Mouse (Mus musculus) cerebellum, adult 18-20 months (tissue): ENCODE measurements around the gene Dact2.

Source experiments
- DNase-seq, 2 experiments: peaks; one replicate each; pipeline ENCODE4 v3.0.0; 2021

Dact2 gene

GRCm38 (mm10) chr17:14204061-14204460 lies at the start of gene Dact2:
TSS of gene Dact2 (minus strand) at chr17:14204304.
- no peak for DNase-seq

- DNase-seq: no peak
Observed at GRCm38 (mm10) chr17:14252456-14252855, 48.4 kb upstream of the Dact2 start.

DNA sequence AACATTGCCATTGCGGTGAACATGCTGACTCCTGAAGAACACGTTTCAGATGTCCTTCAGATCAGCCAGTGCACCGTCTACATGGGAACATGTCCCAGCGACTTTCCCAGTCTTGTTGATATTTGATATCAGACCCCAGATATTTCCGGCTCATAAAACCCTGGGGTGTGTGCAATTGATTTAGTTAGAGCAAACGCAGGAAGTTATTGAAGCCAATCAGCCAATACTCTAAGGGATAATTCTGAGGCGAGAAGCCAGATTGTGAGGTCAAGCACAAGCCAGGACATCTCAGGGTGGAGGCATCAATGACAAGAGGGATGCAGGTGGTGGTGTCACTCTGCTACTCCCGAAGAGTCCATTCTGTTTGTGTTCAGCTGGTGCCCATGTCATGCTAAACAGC lies 46.3 kb upstream of the Dact2 start:
- no peak for DNase-seq

DNA sequence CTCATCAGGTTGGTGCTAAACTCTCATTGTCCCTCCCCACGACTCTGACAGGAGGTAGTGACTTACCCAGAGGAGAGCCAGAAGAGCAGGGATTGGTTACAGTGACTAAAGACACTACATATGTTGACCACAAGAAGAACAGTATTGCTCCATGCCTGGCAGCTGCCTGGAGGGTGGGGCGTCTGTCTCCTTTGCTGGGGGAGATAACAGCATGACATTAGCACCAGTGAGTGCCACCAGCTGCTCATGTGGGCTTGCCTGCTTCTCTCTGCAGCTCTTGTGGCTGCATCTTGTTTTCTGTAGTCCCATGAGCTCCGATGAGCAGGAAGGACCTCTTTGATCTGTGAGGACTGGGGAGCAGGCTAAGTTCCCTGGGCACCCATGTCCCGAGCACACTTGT lies 45.5 kb upstream of the Dact2 start:
- DNase-seq: no peak

GRCm38 (mm10) chr17:14247931-14248330 lies 43.8 kb upstream of the Dact2 start:
- DNase-seq: peak; percentile 25 to 28

DNA sequence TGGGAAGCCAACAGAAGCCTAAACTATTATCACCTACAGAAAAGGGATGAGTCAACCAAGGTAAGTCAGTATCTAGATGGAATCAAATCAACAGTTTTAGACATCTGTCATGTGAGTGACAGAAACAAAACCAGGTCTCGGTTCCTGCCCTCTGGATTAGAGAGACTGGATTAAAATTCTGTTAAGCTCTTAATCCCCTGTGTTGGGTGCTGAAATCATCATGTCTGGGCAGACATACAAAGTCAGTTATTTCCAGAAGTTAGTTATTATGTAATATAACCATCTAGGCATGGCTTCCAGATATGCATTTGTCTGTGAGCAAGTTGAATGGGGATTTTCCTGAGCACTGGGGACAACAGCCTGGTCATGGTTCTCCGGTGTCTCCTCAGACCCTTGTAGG lies 42.2 kb upstream of the Dact2 start:
- no peak for DNase-seq

DNA sequence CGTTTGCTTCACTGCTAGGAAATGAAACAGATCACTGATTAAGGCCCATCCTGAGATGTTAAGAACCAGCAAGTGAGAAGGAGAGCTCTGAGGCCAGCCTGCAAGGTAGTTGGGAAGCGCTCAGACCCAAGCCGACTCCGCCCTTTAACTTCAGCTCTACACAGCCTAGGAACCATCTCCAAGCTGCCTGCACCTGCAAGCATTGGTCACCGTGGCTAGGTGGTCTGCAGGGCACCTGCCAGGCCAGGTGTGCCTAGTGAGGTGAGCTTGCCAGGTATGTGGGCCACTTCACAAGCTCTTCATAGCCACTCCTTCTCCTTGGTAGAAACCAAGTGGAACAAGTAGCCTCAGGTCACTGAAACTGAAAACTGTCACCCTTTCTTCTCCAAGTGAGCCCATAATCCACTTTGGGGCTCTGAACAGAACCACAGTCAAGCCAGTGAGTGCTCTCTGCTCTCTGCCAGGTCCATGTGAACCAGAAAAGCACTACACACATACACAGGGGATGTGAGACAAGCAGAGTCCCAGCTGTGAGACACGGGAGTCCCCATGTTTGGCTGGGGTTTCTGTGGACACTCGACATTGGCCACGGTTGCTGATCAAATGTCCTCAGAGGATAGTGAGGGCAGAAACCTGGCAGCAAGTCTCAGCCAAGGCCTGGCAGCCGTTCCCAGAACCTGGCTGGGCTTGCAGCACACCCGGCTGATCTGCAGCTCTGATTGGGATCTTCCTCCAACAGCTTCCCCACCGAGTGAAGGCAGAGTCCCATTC lies 40.3 kb upstream of the Dact2 start:
- DNase-seq: peak; percentile 59 to 66

- DNase-seq: no peak
Observed at GRCm38 (mm10) chr17:14242634-14243033, 38.5 kb upstream of the Dact2 start.

DNA sequence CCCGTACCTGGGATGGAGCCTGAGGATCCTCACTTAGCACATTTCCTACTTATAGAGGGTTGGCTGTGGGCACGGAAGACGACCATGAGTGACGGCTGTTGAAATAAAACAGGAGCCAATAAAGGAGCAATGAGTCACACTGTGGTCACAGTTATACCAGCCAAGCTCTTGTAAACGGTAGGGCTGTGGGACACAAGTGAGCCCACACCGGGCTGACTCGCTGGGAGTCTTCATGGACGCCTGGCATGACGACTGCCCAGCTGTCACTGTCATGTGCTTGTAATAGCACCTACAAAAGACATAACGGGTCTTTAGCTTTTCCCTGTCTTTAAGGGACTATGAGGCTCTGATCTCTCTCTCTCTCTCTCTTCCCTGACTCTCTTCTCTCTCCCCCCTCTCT lies 35.9 kb upstream of the Dact2 start:
- DNase-seq: no peak

GRCm38 (mm10) chr17:14237134-14237533 lies 33.0 kb upstream of the Dact2 start:
- no peak for DNase-seq

DNA sequence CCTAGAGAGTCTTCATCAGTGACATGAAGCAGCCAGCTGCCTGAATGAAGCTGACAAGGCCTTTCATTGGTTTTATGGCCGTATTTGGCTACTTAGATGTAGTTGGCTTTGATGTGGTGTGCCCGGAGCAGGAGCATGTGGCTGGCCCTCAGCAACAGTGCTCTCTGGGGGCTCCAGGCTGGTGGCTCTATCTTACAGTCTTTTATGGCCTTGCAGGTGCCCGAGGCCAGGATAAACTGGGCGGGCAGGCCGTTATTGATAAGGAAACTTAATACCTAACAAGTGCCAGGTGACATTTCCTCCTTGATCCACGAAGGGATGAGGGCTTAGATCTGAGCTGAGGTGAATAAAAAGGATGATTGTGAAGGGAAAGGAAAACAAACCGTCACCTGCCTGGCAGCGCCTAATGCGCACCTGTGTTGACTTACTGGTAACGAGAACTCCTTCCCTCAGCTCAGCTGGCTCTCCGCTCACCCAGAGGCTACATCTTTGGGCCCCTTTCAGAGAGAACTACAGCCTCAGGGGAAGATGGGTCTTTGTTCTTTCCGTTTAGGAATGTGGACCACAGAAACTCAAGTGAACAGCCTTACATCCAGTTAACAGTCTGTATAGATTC lies 30.8 kb upstream of the Dact2 start:
- no peak for DNase-seq

- DNase-seq: no peak
Observed at GRCm38 (mm10) chr17:14233658-14234057, 29.6 kb upstream of the Dact2 start.

DNA sequence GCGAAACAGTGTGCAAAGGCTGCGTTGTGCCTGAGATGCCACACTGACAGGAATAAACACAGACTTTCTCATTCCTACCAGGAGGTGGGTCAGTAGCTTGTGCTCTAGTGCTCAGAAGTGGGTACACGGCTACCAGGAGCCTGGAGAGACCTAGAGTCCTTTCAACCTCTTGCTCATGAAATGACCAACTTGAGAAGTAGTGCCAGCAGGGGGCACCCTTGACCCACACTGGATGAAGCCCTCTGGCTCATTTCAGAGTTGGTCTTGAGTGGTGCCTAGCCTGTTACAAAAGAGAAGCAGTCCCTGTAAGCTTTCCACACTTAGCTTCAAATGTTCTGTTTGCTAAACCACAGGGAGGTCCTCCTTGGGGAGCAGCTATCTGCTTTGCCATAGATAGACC lies 28.5 kb upstream of the Dact2 start:
- DNase-seq: peak; percentile 47 to 71

- no peak for DNase-seq
Observed at GRCm38 (mm10) chr17:14230698-14231430, 26.8 kb upstream of the Dact2 start.

GRCm38 (mm10) chr17:14228381-14228780 lies 24.3 kb upstream of the Dact2 start:
- no peak for DNase-seq

DNA sequence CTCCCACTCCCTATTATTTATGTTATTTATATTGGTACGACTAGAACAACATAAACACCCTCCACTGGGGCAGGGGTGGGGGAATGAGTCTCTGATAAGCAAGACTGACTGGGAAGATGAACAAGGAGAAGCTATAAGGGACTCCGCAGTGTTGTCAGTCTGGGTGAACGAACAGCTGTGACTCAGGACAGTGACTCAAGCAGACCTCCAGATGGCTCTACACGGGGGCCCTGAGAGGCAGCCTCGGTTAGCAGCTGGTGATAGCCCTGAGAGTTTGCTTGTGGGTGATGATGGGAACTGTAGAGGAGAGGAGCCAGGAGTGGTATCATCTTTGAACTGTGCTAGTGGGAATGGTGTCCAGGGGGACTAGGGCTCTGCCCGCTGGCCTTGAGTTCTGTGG lies 23.5 kb upstream of the Dact2 start:
- no peak for DNase-seq

- DNase-seq: no peak
Observed at GRCm38 (mm10) chr17:14226778-14227177, 22.7 kb upstream of the Dact2 start.

- DNase-seq: no peak
Observed at GRCm38 (mm10) chr17:14225982-14226652, 22.0 kb upstream of the Dact2 start.

DNA sequence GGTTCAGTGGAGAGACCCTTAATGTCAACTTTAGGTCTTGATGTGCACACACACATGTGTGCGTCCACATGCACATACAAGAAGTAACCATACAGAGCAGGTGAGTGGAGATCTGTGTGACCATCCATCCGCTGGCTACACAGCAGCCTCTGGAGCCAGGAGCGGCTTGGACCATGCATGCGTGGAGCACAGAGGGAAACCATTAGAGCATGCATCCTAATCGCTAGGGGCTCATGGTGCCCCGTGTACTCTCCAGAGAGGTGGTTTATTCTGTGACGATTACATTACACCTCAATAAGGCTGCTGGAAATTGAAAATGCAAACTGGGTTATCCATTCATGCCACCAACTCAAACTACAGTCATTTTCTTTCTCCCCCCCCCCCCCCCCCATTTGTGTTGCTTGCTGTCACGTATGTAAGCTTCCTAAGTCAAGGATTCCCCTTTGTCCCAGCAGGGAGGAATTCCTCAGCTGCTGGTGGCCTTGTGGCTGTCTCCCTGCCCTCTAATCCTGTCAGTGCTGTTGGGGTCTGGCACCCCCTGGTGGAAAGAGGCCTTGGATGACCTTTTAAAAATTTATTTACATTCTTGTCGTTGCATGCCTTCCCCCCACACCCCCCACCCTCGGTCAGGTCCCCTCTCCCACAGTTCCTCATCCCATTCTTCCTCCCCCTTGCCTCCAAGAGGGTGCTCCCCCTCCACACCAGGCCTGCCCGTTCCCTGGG lies 17.9 kb upstream of the Dact2 start:
- no peak for DNase-seq

DNA sequence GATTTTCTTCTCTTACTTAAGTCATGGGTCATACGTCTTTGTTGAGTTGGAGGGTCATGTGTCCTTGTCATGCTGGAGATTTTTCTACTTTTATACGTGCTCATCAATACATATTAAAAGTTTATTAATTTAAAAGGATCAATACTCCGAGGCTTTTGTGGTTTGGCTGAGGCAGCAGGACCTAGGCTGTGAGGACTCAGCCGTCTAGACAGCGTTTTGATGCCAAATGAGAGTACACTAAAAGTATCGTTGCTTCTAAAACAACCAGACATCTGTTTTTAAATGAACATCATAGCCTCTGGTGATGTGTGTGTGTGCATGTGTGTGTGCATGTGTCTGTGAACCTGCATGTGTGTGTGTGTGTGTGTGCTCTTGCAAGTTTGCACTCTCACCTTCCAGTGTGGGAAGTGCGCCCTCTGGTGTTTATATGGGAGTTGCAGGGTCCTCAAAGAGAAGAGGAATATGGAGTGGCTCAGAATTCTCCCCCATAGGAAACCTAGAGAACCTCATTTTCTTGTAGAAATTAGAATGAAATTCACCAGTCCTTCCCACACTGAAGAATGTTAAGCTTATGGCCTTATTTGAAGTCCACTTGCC lies 16.6 kb upstream of the Dact2 start:
- DNase-seq: peak; percentile 38 to 45

GRCm38 (mm10) chr17:14213976-14214529 lies 9.9 kb upstream of the Dact2 start:
- no peak for DNase-seq

DNA sequence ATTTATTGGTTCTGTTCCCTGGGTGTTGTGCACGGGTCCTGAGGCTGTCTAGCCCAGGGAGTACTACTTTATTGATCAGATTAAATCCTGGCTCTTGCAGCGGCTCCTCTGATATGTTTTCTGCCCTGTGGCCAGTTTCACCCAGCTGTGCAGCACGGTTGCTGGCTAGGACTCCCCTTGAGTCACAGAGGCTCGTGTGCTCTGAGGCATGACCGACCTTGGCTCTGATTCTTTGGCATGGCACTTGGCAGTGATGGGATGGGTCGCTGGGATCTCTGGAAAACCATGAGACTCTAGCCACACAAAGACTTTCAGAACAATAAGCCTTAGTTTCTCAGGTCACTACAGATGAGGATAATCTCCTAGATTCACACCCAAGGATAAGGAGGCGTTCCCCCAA lies 8.7 kb upstream of the Dact2 start:
- no peak for DNase-seq
